Mouse (Mus musculus) left cerebral cortex, adult 2 months (tissue): ENCODE measurements around the gene Nxn. TPM values are rescaled to one million over a fixed set of nuclear protein-coding genes. Genes with fewer than 3 reads are reported as not detected.

ENCODE experiments used
- DNase-seq, 2 experiments: peaks; one replicate each; pipeline ENCODE4 v3.0.0; 2021 to 2022; ENCODE audit warnings: low spot score in 2 of 2, mixed read lengths in 1 of 2; ENCODE audit errors: extremely low spot score in 1 of 2
- H3K27ac ChIP-seq: fragments of 200-600 bp; 2 replicates; pipeline ENCODE4 v1.8.1; 2022
- H3K4me3 ChIP-seq: fragments of 200-600 bp; 2 replicates; pipeline ENCODE4 v1.8.1; 2022
- CTCF ChIP-seq: fragments of 200-600 bp; IDR thresholded peaks from 2 replicates; pipeline ENCODE4 v1.8.1; 2022; ENCODE audit warnings: antibody characterized with exemption, mild to moderate bottlenecking, moderate library complexity
- intact Hi-C: fragments of 180-260 bp; cut with DNase I; formaldehyde crosslinking; loops from one replicate; pipeline ENCODE4 v1.15.1; 2025
- total RNA-seq, 2 experiments: library from RNA; stranded (reverse); gene quantifications; 2 replicates each; pipeline ENCODE4 v1.2.3; 2021

The Nxn gene
- total RNA-seq, 2 experiments from 2014 or later: 11.2 TPM

- no peak overlapping the region for H3K27ac ChIP-seq
- intact Hi-C loops: no loop called here
- TF ChIP-seq CTCF: no peak
- DNase-seq: no peak
- no peak overlapping the region for H3K4me3 ChIP-seq
Measured at GRCm38 (mm10) chr11:76360255-76360654, 38.7 kb downstream of the Nxn start.

DNA sequence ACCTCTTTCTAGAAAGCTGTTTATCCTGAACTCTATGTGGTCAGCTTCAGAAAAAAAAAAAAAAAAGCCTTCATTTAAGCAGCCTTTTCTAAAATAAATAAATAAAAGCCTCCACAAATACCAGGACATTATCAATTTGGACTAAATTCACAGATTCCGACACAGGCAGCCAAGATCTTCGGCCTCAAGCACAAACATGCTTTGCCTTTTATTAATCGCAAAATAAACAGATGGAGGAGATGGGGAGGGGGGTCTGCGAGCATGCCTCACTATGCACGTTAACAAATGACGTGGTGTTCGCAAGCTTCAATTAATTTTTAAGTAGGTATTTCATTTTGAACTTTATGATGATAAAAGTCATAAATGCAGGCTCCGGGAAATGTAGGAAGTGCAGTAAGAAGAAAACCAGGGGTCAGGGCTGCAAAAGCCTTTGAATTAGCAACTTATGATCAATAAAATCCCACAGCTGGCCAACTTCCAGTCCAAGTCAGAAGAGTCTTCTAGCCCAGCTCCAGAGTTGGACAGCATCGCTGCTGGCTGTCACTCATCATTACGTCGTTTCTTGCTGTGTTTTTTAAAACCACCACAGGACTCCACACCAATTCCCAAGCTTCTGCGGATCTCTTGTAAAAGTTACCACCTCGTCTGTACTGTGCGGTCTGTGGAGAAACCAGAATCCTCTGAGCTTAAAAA lies 40.2 kb downstream of the Nxn start:
- intact Hi-C loops: no loop called here
- no peak for DNase-seq
- no peak overlapping the region for H3K4me3 ChIP-seq
- no peak for TF ChIP-seq CTCF
- H3K27ac ChIP-seq: no peak overlapping the region

GRCm38 (mm10) chr11:76357464-76357863 lies 41.5 kb downstream of the Nxn start:
- Histone ChIP-seq H3K27ac (no peak overlapping the region), H3K4me3 (no peak overlapping the region)
- no peak for DNase-seq
- intact Hi-C loops: no loop called here
- TF ChIP-seq CTCF: no peak

DNA sequence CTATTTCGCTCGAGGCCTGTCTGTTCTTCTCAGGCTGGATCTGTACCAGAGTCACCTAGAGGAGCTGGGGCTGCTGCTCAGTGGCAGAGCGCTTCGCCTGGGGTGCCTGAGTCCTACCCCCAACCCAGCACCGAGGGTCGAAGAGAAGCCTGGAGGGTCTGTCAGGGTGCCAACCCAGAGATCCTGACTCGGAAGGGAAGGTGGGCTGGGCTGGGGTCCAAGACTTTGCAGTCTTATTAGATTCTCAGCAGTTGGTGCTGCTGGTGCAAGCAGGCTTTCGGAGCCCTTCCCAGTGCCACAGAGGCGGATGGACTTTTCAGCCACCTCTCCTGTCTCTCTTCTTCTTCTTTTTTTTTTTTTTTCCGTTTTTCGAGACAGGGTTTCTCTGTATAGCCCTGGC lies 42.8 kb downstream of the Nxn start:
- Histone ChIP-seq H3K4me3 (no peak overlapping the region), H3K27ac (no peak overlapping the region)
- no peak for TF ChIP-seq CTCF
- intact Hi-C loops: no loop called here
- no peak for DNase-seq

- intact Hi-C loops: no loop called here
- Histone ChIP-seq H3K4me3 (no peak overlapping the region), H3K27ac (no peak overlapping the region)
- no peak for DNase-seq
- no peak for TF ChIP-seq CTCF
Measured at GRCm38 (mm10) chr11:76355425-76355824, 43.5 kb downstream of the Nxn start.

DNA sequence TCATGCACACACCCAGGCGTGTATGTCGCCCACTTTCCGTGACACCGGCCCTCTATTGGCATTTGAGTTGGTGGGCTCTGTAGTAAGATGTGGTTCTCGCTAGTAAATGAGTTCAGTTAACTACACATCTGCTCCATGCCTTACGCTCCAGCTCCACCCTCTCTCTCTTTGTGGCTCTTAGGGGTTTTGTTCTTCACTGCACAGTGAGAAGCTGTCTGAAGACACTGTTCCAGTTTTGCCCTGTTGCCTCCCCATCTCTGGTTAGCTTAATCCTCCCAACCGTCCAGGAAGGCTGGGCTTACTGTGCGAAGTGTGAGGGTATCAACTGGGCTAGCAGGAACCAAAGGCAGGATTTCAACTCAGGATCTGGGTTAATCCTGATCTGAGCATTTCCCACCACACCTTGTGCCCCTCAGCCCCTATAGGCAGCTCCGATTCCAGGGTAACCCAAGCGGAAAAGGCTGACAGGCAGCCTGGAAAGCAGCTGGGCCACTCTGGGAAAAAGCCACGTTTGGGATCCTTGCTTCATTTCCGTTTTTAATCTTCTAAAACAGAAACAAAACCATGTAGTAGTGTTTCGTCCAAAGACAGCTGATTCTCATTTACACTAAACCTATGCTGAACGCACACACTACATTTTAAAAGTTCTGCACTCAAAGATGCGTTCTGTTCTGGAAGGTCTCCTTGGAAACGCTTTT lies 45.9 kb downstream of the Nxn start:
- H3K4me3 ChIP-seq: no peak overlapping the region
- TF ChIP-seq CTCF: no peak
- intact Hi-C loops: no loop called here
- DNase-seq: no peak
- no peak overlapping the region for H3K27ac ChIP-seq

DNA sequence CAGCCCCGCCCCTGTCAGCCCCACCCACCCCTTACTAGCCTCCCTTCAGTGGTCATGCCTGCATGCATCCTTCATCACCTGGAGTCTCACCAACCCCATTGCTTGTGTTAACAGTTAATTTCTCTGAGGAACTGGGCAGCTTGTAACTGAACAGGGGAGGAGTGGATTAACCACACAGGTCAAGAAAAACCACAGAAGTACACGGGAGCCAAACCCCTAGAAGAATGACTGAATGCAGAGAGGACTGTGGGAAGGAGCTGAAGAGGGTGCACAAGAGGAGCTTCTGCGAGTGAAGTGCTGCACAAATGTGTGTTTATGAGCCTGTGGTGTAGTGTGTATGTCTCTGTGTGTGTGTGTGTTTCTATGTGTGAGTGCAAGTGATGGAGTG lies 47.3 kb downstream of the Nxn start:
- intact Hi-C loops: no loop called here
- H3K4me3 ChIP-seq: no peak overlapping the region
- DNase-seq: no peak
- H3K27ac ChIP-seq: no peak overlapping the region
- TF ChIP-seq CTCF: no peak

DNA sequence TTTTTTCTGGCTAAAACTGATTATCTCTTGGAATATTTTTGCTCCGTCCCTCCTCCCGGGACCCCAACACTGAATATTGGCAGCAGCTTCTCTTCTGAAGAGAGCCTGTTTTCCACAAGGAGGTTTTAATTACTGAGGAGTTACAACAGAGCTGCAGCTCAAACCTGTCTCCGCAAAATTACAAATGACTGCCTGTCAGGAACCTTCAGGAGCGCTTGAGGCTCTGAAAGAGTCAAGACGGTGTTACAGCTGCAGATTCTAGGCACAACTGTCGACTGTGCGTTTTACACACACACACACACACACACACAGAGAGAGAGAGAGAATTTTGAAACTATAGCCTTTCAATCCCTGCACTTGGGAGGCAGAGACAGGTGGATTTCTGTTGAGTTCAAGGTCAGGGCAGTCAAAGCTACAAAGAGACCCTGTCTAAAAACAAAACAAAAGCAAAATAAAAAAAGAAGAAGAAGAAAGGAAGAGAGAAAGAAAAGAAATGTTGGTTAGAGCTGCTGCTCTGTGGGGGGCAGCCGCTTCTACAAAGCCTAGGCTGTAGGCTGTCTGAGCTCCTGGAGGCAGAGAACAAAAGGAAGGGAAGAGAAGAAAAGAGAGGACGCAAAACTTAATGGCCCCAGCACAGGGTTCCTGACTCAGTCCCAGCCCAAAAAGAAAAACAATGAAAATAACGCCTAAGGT lies 47.9 kb downstream of the Nxn start:
- no peak for DNase-seq
- intact Hi-C loops: no loop called here

GRCm38 (mm10) chr11:76349833-76350232 lies 49.1 kb downstream of the Nxn start:
- intact Hi-C loops: no loop called here
- no peak for TF ChIP-seq CTCF
- no peak for DNase-seq
- Histone ChIP-seq H3K27ac (no peak overlapping the region), H3K4me3 (no peak overlapping the region)

More for the DNA sequence above, 47.9 kb downstream of the Nxn start:
- TF ChIP-seq CTCF: no peak
- Histone ChIP-seq H3K27ac (no peak overlapping the region), H3K4me3 (no peak overlapping the region)

- DNase-seq: no peak
Measured at GRCm38 (mm10) chr11:76347589-76347988, 51.4 kb downstream of the Nxn start.

DNA sequence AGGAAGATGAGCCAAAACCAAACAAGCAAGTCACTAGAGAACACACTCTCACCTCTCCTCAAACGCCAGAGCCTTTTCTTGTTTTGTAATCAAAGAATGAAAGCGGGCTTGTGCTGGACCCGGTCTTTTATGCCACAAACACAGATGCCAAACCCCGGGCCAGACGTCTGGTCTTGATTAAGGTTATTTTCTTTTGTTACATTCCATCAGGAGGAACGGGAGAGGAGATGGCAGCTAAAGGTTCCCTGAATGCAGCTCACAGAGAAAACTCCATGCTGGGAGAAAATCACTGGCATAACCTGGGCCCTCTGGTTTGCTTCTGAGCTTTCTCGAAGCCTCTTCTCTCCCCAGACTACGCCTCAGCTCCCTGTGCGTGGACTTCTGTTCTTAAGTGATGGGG lies 55.9 kb downstream of the Nxn start:
- H3K27ac ChIP-seq: no peak overlapping the region
- no peak for DNase-seq
- no peak overlapping the region for H3K4me3 ChIP-seq
- TF ChIP-seq CTCF: no peak
- intact Hi-C loops: no loop called here

More at GRCm38 (mm10) chr11:76347589-76347988, 51.4 kb downstream of the Nxn start:
- intact Hi-C loops: no loop called here
- TF ChIP-seq CTCF: no peak
- Histone ChIP-seq H3K27ac (no peak overlapping the region), H3K4me3 (no peak overlapping the region)

GRCm38 (mm10) chr11:76341884-76342645 lies 56.9 kb downstream of the Nxn start:
- Histone ChIP-seq H3K27ac (no peak overlapping the region), H3K4me3 (no peak overlapping the region)
- intact Hi-C loops: no loop called here
- no peak for DNase-seq
- no peak for TF ChIP-seq CTCF
